Comparison of ENCODE assay signal across 23 mouse cellular contexts in the genomic region with DNA sequence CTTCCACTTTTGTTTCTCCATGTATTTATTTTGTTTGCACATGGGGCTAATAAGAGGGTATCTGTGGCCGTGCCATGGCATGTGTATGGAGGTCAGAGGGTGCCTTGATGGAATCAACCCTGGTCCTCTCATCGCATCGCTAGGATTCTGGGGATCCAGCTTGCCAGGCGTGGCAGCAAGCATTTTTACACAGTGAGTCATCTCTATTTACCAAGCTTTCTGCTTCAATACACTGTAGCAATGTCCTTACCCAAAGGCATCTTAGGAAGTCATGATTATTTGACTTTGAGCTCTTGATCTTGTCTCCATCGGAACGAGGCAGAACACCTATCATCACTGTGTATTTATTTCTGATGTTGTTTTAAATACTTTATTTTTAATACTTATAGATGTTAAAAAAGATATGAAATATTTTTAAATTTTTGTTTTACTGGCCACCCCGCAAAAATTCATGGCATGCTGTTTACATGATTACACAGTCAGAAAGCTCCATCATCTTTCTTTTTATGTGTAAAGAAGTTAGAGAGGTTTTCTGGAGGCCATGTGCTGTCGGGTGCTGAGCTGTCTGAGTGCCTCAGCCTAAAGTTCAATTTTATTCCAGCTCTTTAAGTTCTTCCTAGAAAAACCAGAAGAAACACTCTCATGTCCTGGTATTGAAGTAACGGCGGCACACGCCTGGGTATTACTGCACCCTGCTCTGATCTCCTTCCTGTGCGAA.
A peak's percentile ranks its signal among the peaks of the same experiment; 100 is the strongest.
DNase-seq lines count a peak whose midpoint lies in the region; ATAC-seq and TF ChIP-seq lines count a peak whose summit lies in the region.
"Had no signal": no experiment of that assay in that cellular context is flagged by ENCODE, and none has a peak within 500 bp of the region (broad histone marks: within the 10 kb centered on the region; RNA-seq: fewer than 3 reads in every experiment).

No protein-coding gene starts in this region.

- H3K36me3 ChIP-seq in kidney, postnatal 0 days (ENCODE audit: insufficient read depth, low read length), result no peaks in the 10 kb centered on the region
- no peaks in the 10 kb centered on the region for H3K36me3 ChIP-seq in midbrain, embryonic 15.5 days (replicated peaks)
- H3K36me3 ChIP-seq: forebrain, embryonic 10.5 days; intestine, embryonic 15.5 days; liver, embryonic 13.5 days had no signal

- no peaks in the 10 kb centered on the region for H3K9me3 ChIP-seq in kidney, postnatal 0 days (replicated peaks; ENCODE audit: low read length)
- no peaks in the 10 kb centered on the region for H3K9me3 ChIP-seq in midbrain, embryonic 15.5 days
- H3K9me3 ChIP-seq: forebrain, embryonic 10.5 days; intestine, embryonic 15.5 days; liver, embryonic 13.5 days; megakaryocyte, embryonic 14.5 days had no signal

- no peak overlapping the region for H3K4me3 ChIP-seq in kidney, postnatal 0 days (replicated peaks; ENCODE audit: low read depth, low read length)
- 0 out of 2 replicates have a peak overlapping the region, but pooled peaks have one; percentile 11 for H3K4me3 ChIP-seq in midbrain, embryonic 15.5 days
- H3K4me3 ChIP-seq: forebrain, embryonic 10.5 days; intestine, embryonic 15.5 days; liver, embryonic 13.5 days; megakaryocyte, embryonic 14.5 days had no signal

- DNase-seq in kidney, postnatal 0 days (ENCODE audit: low spot score), result peak; percentile 46
- DNase-seq in kidney, adult 9 months, result no peak
- DNase-seq in 3T3-L1 (ENCODE audit: low read depth, low spot score), result peak; percentile 56
- DNase-seq in NIH3T3 (ENCODE audit: low read depth), result peak; percentile 36
- no peak for DNase-seq in lung, postnatal 14 days
- DNase-seq: adrenal gland, postnatal 36 days; cerebellum, adult 11 months; cerebellum, adult 9-11 months; gastrocnemius, postnatal 10 days; left cerebral cortex, postnatal 4 days; liver, embryonic 13.5 days; lung, adult 2 months; lung, postnatal 36 days; right cerebral cortex, postnatal 25 days; spleen, adult 18-20 months had no signal

- H3K27me3 ChIP-seq in kidney, postnatal 0 days (ENCODE audit: insufficient read depth, low read length), result no peaks in the 10 kb centered on the region
- no peaks in the 10 kb centered on the region for H3K27me3 ChIP-seq in midbrain, embryonic 15.5 days (replicated peaks)
- H3K27me3 ChIP-seq: intestine, embryonic 15.5 days; liver, embryonic 13.5 days; megakaryocyte, embryonic 14.5 days had no signal

- H3K9ac ChIP-seq in kidney, postnatal 0 days (ENCODE audit: low read depth, low read length), result no peak overlapping the region
- H3K9ac ChIP-seq in midbrain, embryonic 15.5 days, result no peak overlapping the region
- H3K9ac ChIP-seq: intestine, embryonic 15.5 days; liver, embryonic 13.5 days had no signal

- H3K4me1 ChIP-seq in kidney, postnatal 0 days (replicated peaks; ENCODE audit: insufficient read depth, low read length), result no peaks in the 10 kb centered on the region
- H3K4me1 ChIP-seq in midbrain, embryonic 15.5 days, result no peaks in the 10 kb centered on the region
- H3K4me1 ChIP-seq: forebrain, embryonic 10.5 days; intestine, embryonic 15.5 days; liver, embryonic 13.5 days; megakaryocyte, embryonic 14.5 days had no signal

- no peak for TF ChIP-seq CTCF in kidney, postnatal 0 days (IDR thresholded peaks at IDR 0.05; ENCODE audit: low read depth)

- WGBS in kidney, postnatal 0 days, result 68% methylated on average over 12 of the region's 12 CpGs
- WGBS in midbrain, embryonic 15.5 days, result 71% methylated on average over 12 of the region's 12 CpGs

- 0 out of 2 replicates have a peak overlapping the region, but pooled peaks have one; percentile 21 for H3K27ac ChIP-seq in kidney, postnatal 0 days
- no peak overlapping the region for H3K27ac ChIP-seq in midbrain, embryonic 15.5 days
- H3K27ac ChIP-seq: forebrain, embryonic 10.5 days; intestine, embryonic 15.5 days; liver, embryonic 13.5 days had no signal

- no peak overlapping the region for H3K4me2 ChIP-seq in kidney, postnatal 0 days (ENCODE audit: low read length)
- peak overlapping the region; percentile 29 for H3K4me2 ChIP-seq in midbrain, embryonic 15.5 days
- H3K4me2 ChIP-seq: heart, embryonic 11.5 days; intestine, embryonic 15.5 days; liver, embryonic 13.5 days had no signal

- ATAC-seq in kidney, postnatal 0 days (replicated peaks; ENCODE audit: low FRiP score, low read depth), result peak; percentile 86; the same call in 1 of the 2 replicates
- ATAC-seq in midbrain, embryonic 15.5 days (replicated peaks), result 0 out of 2 replicates have a peak, but pooled peaks have one; percentile 50
- no peak for ATAC-seq in CD4-positive, CD25-positive, alpha-beta regulatory T cell, adult 4 months
- ATAC-seq: forebrain, embryonic 16.5 days; hindbrain, embryonic 16.5 days; intestine, embryonic 15.5 days had no signal

Comparison
In these comparisons a context has a peak if more than half of its experiments do, and no peak if none do; other contexts are left out.
1. DNase-seq: peak in kidney, postnatal 0 days (single experiment), 3T3-L1 (single experiment) and NIH3T3 (single experiment); none in kidney, adult 9 months (single experiment) and lung, postnatal 14 days (single experiment).